Mouse (Mus musculus) bone marrow, adult 2 months (tissue): Measurements from ENCODE around the gene Ces2a.

Experiments
- CTCF ChIP-seq: fragments of 200-500 bp; IDR thresholded peaks from 2 replicates; pipeline ENCODE4 v1.5.1; 2011; ENCODE audit warnings: low read length, control low read depth; ENCODE audit not compliant: control insufficient read depth, insufficient read depth
- POLR2A ChIP-seq: fragments of 200-500 bp; IDR thresholded peaks from 2 replicates; pipeline ENCODE4 v1.6.1; 2011; ENCODE audit warnings: low read depth, mild to moderate bottlenecking, control low read depth, low read length, borderline replicate concordance; ENCODE audit not compliant: control insufficient read depth

DNA sequence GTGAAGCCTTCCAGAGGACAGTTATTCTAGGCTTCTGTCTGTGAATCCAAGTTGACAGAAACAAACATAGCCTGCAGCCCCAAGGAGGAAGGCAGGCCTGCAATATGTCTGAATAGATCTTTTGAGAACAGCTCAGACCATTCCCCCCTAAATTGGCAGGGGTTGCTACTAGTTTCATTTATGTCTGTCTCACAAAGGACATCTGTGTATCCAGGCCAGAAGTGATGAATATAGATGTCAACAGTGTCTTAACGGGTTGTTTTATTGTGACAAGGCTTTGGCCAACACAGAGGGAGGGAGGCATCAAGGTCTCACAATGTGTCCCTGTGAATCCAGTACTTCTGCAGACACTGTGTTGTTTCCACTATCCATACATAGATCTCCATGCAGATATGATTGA is 23.8 kb downstream of the Ces2a start:
- TF ChIP-seq CTCF (no peak), POLR2A (no peak)
